Mouse (Mus musculus) G1E (cell line): ENCODE measurements around the gene Stk39. TPM values are rescaled to one million over a fixed set of nuclear protein-coding genes. Genes with fewer than 3 reads are reported as not detected.
A peak's percentile ranks its signal among the peaks of the same experiment; 100 is the strongest.

Experiments used
- ATAC-seq: 2 replicates; pipeline ENCODE4 v1.8.0; 2016; ENCODE audit warnings: mild to moderate bottlenecking; ENCODE audit not compliant: insufficient number of reproducible peaks, poor library complexity, low FRiP score, severe bottlenecking; ENCODE audit errors: extremely low read depth
- DNase-seq: peaks from one replicate; pipeline ENCODE4 v3.0.0; 2012; ENCODE audit warnings: low spot score
- H3K27me3 ChIP-seq: 2 replicates; pipeline ENCODE4 v1.6.1; 2012; ENCODE audit warnings: mild to moderate bottlenecking, low read length, inconsistent platforms; ENCODE audit not compliant: insufficient read depth
- H3K36me3 ChIP-seq: replicated peaks from 2 replicates; pipeline ENCODE3; 2012; ENCODE audit warnings: mild to moderate bottlenecking, inconsistent platforms
- H3K4me1 ChIP-seq: 2 replicates; pipeline ENCODE4 v1.6.1; 2012; ENCODE audit warnings: low read depth, low read length, inconsistent platforms, mixed read lengths; ENCODE audit not compliant: insufficient read depth
- H3K4me3 ChIP-seq: 2 replicates; pipeline ENCODE4 v1.5.1; 2012; ENCODE audit warnings: low read depth, mild to moderate bottlenecking, inconsistent platforms, low read length, moderate library complexity, mixed read lengths
- H3K9me3 ChIP-seq: replicated peaks from 2 replicates; pipeline ENCODE4 v1.6.1; 2012; ENCODE audit warnings: inconsistent platforms
- CTCF ChIP-seq: IDR thresholded peaks from 2 replicates; pipeline ENCODE4 v1.5.1; 2012; ENCODE audit warnings: low read depth, low read length, inconsistent platforms, mixed read lengths
- GATA1 ChIP-seq: IDR thresholded peaks from 2 replicates; pipeline ENCODE4 v1.6.1; 2012; ENCODE audit warnings: borderline replicate concordance, low read length, inconsistent platforms, mixed read lengths
- GATA2 ChIP-seq: IDR thresholded peaks from 2 replicates; pipeline ENCODE4 v1.6.1; 2012; ENCODE audit warnings: low read depth, low read length, inconsistent platforms, borderline replicate concordance
- POLR2AphosphoS5 ChIP-seq: IDR thresholded peaks from 2 replicates; pipeline ENCODE4 v1.6.1; 2012; ENCODE audit warnings: low read depth, low read length, inconsistent platforms; ENCODE audit not compliant: insufficient replicate concordance
- TAL1 ChIP-seq: conservative IDR thresholded peaks from 2 replicates; pipeline ENCODE4 v1.6.1; 2012; ENCODE audit warnings: low read depth, low read length, inconsistent platforms, mixed read lengths
- polyA plus RNA-seq: library from polyadenylated mRNA; stranded (reverse); fragments of >175 nt; gene quantifications from 2 replicates; pipeline ENCODE4 v1.2.3, GENCODE M21; 2012
- total RNA-seq, 2 experiments: library from RNA; stranded (forward) in 1 of 2; stranded (reverse) in 1 of 2; fragments of 200-1000 nt in 1 of 2; fragments of >200 nt in 1 of 2; fragmentation: Nextera tagmentation in 1 of 2; gene quantifications; 2 replicates each; pipeline ENCODE4 v1.2.3; 2014 to 2017

Stk39 gene
- total and polyA plus RNA-seq, 3 experiments: 0.11 TPM; not detected in 2

GRCm38 (mm10) chr2:68318452-68318851 is 153.6 kb downstream of the Stk39 start:
- H3K4me3 ChIP-seq: no peak overlapping the region
- no peaks in the 10 kb centered on the region for H3K36me3 ChIP-seq
- no peaks in the 10 kb centered on the region for H3K4me1 ChIP-seq
- ATAC-seq (no peak), DNase-seq (no peak)
- no peaks in the 10 kb centered on the region for H3K27me3 ChIP-seq
- TF ChIP-seq GATA1 (no peak), CTCF (no peak), POLR2AphosphoS5 (no peak), GATA2 (no peak), TAL1 (no peak)
- H3K9me3 ChIP-seq: peaks cover 64% of the 10 kb centered on the region

GRCm38 (mm10) chr2:68317895-68318294 is 154.2 kb downstream of the Stk39 start:
- H3K9me3 ChIP-seq: peaks cover 62% of the 10 kb centered on the region

GRCm38 (mm10) chr2:68317452-68317851 is 154.6 kb downstream of the Stk39 start:
- DNase-seq (no peak), ATAC-seq (no peak)
- TF ChIP-seq CTCF: no peak
- no peak for TF ChIP-seq POLR2AphosphoS5
- no peak for TF ChIP-seq GATA2
- no peak for TF ChIP-seq GATA1
- no peak for TF ChIP-seq TAL1

More at GRCm38 (mm10) chr2:68317895-68318294, 154.2 kb downstream of the Stk39 start:
- H3K4me3 ChIP-seq: no peak overlapping the region
- no peaks in the 10 kb centered on the region for H3K27me3 ChIP-seq
- H3K4me1 ChIP-seq: no peaks in the 10 kb centered on the region
- DNase-seq: no peak
- H3K36me3 ChIP-seq: no peaks in the 10 kb centered on the region
- no peak for TF ChIP-seq POLR2AphosphoS5
- no peak for TF ChIP-seq GATA1
- TF ChIP-seq CTCF: no peak
- TF ChIP-seq GATA2: no peak
- TF ChIP-seq TAL1: no peak
- no peak for ATAC-seq

GRCm38 (mm10) chr2:68315258-68315657 is 156.8 kb downstream of the Stk39 start:
- Histone ChIP-seq H3K4me3 (no peak overlapping the region), H3K4me1 (no peaks in the 10 kb centered on the region), H3K9me3 (peaks cover 55% of the 10 kb centered on the region), H3K27me3 (no peaks in the 10 kb centered on the region), H3K36me3 (no peaks in the 10 kb centered on the region)
- no peak for ATAC-seq
- no peak for DNase-seq
- no peak for TF ChIP-seq POLR2AphosphoS5
- no peak for TF ChIP-seq GATA2
- no peak for TF ChIP-seq TAL1

More at GRCm38 (mm10) chr2:68317452-68317851, 154.6 kb downstream of the Stk39 start:
- no peak overlapping the region for H3K4me3 ChIP-seq
- no peaks in the 10 kb centered on the region for H3K4me1 ChIP-seq
- no peaks in the 10 kb centered on the region for H3K36me3 ChIP-seq
- no peaks in the 10 kb centered on the region for H3K27me3 ChIP-seq
- H3K9me3 ChIP-seq: peaks cover 62% of the 10 kb centered on the region

- TF ChIP-seq CTCF: peak; percentile 31
- no peak for TF ChIP-seq POLR2AphosphoS5
- DNase-seq: no peak
- ATAC-seq: peak; percentile 36; the same call in 1 of the 2 replicates
Observed at GRCm38 (mm10) chr2:68310121-68310520, 161.9 kb downstream of the Stk39 start.

GRCm38 (mm10) chr2:68306519-68306918 is 165.5 kb downstream of the Stk39 start:
- Histone ChIP-seq H3K4me3 (no peak overlapping the region), H3K9me3 (peaks cover 38% of the 10 kb centered on the region)
- no peak for ATAC-seq

More at GRCm38 (mm10) chr2:68310121-68310520, 161.9 kb downstream of the Stk39 start:
- H3K4me1 ChIP-seq: no peaks in the 10 kb centered on the region
- H3K4me3 ChIP-seq: no peak overlapping the region
- no peaks in the 10 kb centered on the region for H3K27me3 ChIP-seq
- H3K9me3 ChIP-seq: peaks cover 47% of the 10 kb centered on the region
- H3K36me3 ChIP-seq: no peaks in the 10 kb centered on the region

GRCm38 (mm10) chr2:68304771-68305460 is 167.2 kb downstream of the Stk39 start:
- Histone ChIP-seq H3K27me3 (no peaks in the 10 kb centered on the region), H3K36me3 (no peaks in the 10 kb centered on the region), H3K4me3 (no peak overlapping the region), H3K9me3 (peaks cover 31% of the 10 kb centered on the region), H3K4me1 (no peaks in the 10 kb centered on the region)
- ATAC-seq (no peak), DNase-seq (no peak)
- TF ChIP-seq GATA1: no peak
- TF ChIP-seq GATA2: no peak
- TF ChIP-seq CTCF: no peak
- TF ChIP-seq POLR2AphosphoS5: no peak
- TF ChIP-seq TAL1: no peak

More at GRCm38 (mm10) chr2:68306519-68306918, 165.5 kb downstream of the Stk39 start:
- H3K36me3 ChIP-seq: no peaks in the 10 kb centered on the region
- H3K4me1 ChIP-seq: no peaks in the 10 kb centered on the region
- no peaks in the 10 kb centered on the region for H3K27me3 ChIP-seq
- DNase-seq: no peak
- TF ChIP-seq GATA2 (no peak), POLR2AphosphoS5 (no peak), GATA1 (no peak), TAL1 (no peak), CTCF (no peak)
